Mouse (Mus musculus) limb, embryonic 11.5 days (tissue): Measurements from ENCODE around the gene Scamp4. TPM values are rescaled to one million over a fixed set of nuclear protein-coding genes. Genes with fewer than 3 reads are reported as not detected.

Experiments used
- ATAC-seq: fragments of 200-750 bp; cut with Nextera tagmentation; 2 replicates; pipeline ENCODE4 v1.8.0; 2017; ENCODE audit warnings: low read depth; ENCODE audit not compliant: insufficient number of reproducible peaks, low FRiP score, low TSS enrichment
- DNase-seq: peaks from one replicate; pipeline ENCODE4 v3.0.0-alpha.2; 2015; ENCODE audit warnings: low spot score
- H3K27ac ChIP-seq: fragments of 300-500 bp; sonication (generic); replicated peaks from 2 replicates; pipeline ENCODE4 v1.5.1; 2014; ENCODE audit warnings: low read depth, mild to moderate bottlenecking, low read length
- H3K27me3 ChIP-seq: fragments of 300-500 bp; sonication (generic); 2 replicates; pipeline ENCODE4 v1.6.1; 2014; ENCODE audit warnings: mild to moderate bottlenecking, low read length, mixed read lengths; ENCODE audit not compliant: control insufficient read depth, insufficient read depth
- H3K36me3 ChIP-seq: fragments of 300-500 bp; sonication (generic); 2 replicates; pipeline ENCODE4 v1.6.1; 2014; ENCODE audit warnings: mild to moderate bottlenecking, low read length, moderate library complexity, mixed read lengths; ENCODE audit not compliant: control insufficient read depth, insufficient read depth
- H3K4me1 ChIP-seq: fragments of 300-500 bp; sonication (generic); 2 replicates; pipeline ENCODE4 v1.6.1; 2014; ENCODE audit warnings: low read length, mixed read lengths; ENCODE audit not compliant: control insufficient read depth, insufficient read depth
- H3K4me2 ChIP-seq: fragments of 300-500 bp; sonication (generic); 2 replicates; pipeline ENCODE4 v1.6.1; 2014; ENCODE audit warnings: low read depth, mild to moderate bottlenecking, moderate library complexity; ENCODE audit not compliant: severe bottlenecking
- H3K4me3 ChIP-seq: fragments of 300-500 bp; sonication (generic); 2 replicates; pipeline ENCODE4 v1.5.1; 2014; ENCODE audit warnings: low read depth, low read length
- H3K9ac ChIP-seq: fragments of 300-500 bp; sonication (generic); 2 replicates; pipeline ENCODE4 v1.6.1; 2014; ENCODE audit warnings: mild to moderate bottlenecking, low read length
- H3K9me3 ChIP-seq: fragments of 300-500 bp; sonication (generic); 2 replicates; pipeline ENCODE4 v1.6.1; 2016; ENCODE audit warnings: low read length; ENCODE audit not compliant: control insufficient read depth
- whole genome bisulfite sequencing: fragments of 180-500 bp; shearing (Covaris S2); extraction: QIAGEN DNeasy Blood & Tissue Kit; methylation state at CpG from one replicate; pipeline ENCODE4 v1.1.7; 2014; 5-methylcytosine and 5-hydroxymethylcytosine counted together
- microRNA-seq: library from miRNA; unstranded; fragments of <30 nt; microRNA quantifications from one replicate; pipeline ENCODE4, GENCODE M21; 2016
- polyA plus RNA-seq: library from polyadenylated mRNA; unstranded; fragments of >200 nt; fragmentation: Nextera tagmentation; extraction: Ambion mirVana; gene quantifications from 2 replicates; pipeline ENCODE4 v1.2.1, GENCODE M21; 2014

Scamp4 gene
- polyA plus RNA-seq, 1 experiment from 2014 or later: 73.0 TPM

GRCm38 (mm10) chr10:80664197-80665015 lies 61.7 kb downstream of the Scamp4 start:
- Histone ChIP-seq H3K36me3 (peaks cover 30% of the 10 kb centered on the region), H3K4me3 (no peak overlapping the region), H3K9me3 (no peaks in the 10 kb centered on the region), H3K4me1 (peaks cover 27% of the 10 kb centered on the region), H3K9ac (no peak overlapping the region), H3K27ac (peak overlapping the region; percentile 65; the same call in 1 of the 2 replicates), H3K4me2 (no peak overlapping the region), H3K27me3 (no peaks in the 10 kb centered on the region)
- WGBS: 36% methylated on average over 16 of the region's 16 CpGs
- DNase-seq: peak; percentile 45
- ATAC-seq: no peak

DNA sequence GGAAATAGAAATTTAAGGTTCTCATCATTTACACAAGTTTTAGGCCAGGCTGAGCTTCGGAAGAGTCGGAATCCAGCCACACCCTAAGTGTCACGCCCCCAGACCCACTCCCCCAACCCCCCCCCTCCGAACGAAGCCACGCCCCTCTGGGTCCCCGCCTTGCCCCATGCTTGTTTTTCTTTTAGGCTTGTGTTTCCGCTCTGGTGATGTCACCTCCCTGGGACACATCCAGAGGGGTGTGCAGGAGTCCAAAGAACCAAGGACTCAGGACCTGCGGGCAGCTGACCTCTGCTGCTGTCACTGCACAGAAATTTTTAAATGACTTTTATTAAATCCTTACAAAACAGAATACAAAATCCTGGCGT lies 62.3 kb downstream of the Scamp4 start:
- Histone ChIP-seq H3K4me2 (no peak overlapping the region), H3K36me3 (peaks cover 36% of the 10 kb centered on the region), H3K9me3 (no peaks in the 10 kb centered on the region), H3K9ac (no peak overlapping the region), H3K4me1 (peaks cover 27% of the 10 kb centered on the region), H3K27ac (no peak overlapping the region), H3K27me3 (no peaks in the 10 kb centered on the region), H3K4me3 (no peak overlapping the region)
- 17% methylated on average over 10 of the region's 10 CpGs for WGBS
- ATAC-seq (no peak), DNase-seq (no peak)

Small RNA genes lying within 50 kb of the gene (microRNA-seq; reads per million reads assigned to microRNA genes)
- gene Mir6912: not detected

Other genes with a start within 250 kb of the Scamp4 start
- 0.49 and 0.61 TPM in 2 replicates for gene Plk5, start 246.4 kb upstream of the Scamp4 start, polyA plus RNA-seq
- gene Mex3d, start 215.2 kb upstream of the Scamp4 start, polyA plus RNA-seq: 9.8 and 10.4 TPM in 2 replicates
- gene Mbd3, start 203.3 kb upstream of the Scamp4 start, polyA plus RNA-seq: 302 and 337 TPM in 2 replicates
- gene Uqcr11, start 196.0 kb upstream of the Scamp4 start, polyA plus RNA-seq: 527 and 533 TPM in 2 replicates
- gene Tcf3, start 169.2 kb upstream of the Scamp4 start, polyA plus RNA-seq: 232 and 248 TPM in 2 replicates
- not detected in 2 replicates for gene Onecut3, start 108.0 kb upstream of the Scamp4 start, polyA plus RNA-seq
- gene Atp8b3, start 63.7 kb upstream of the Scamp4 start, polyA plus RNA-seq: 0.37 and 0.48 TPM in 2 replicates
- gene Rexo1, start 41.3 kb upstream of the Scamp4 start, polyA plus RNA-seq: 27.2 and 32.6 TPM in 2 replicates
- 5.7 and 6.6 TPM in 2 replicates for gene Klf16, start 25.6 kb upstream of the Scamp4 start, polyA plus RNA-seq
- 114 and 121 TPM in 2 replicates for gene Abhd17a, start 12.5 kb upstream of the Scamp4 start, polyA plus RNA-seq
- 9.7 and 9.8 TPM in 2 replicates for gene Adat3, start within 50 bp of the Scamp4 start, polyA plus RNA-seq
- gene Gm49322, start 3.1 kb downstream of the Scamp4 start, polyA plus RNA-seq: 2.1 and 2.6 TPM in 2 replicates
- 126 and 152 TPM in 2 replicates for gene Csnk1g2, start 20.0 kb downstream of the Scamp4 start, polyA plus RNA-seq
- 67.4 and 67.9 TPM in 2 replicates for gene Btbd2, start 54.2 kb downstream of the Scamp4 start, polyA plus RNA-seq
- 95.3 and 98.5 TPM in 2 replicates for gene Mknk2, start 75.2 kb downstream of the Scamp4 start, polyA plus RNA-seq
- 44.0 and 48.6 TPM in 2 replicates for gene Mob3a, start 99.1 kb downstream of the Scamp4 start, polyA plus RNA-seq
- 4.8 and 5.0 TPM in 2 replicates for gene Izumo4, start 99.3 kb downstream of the Scamp4 start, polyA plus RNA-seq
- gene Ap3d1, start 139.4 kb downstream of the Scamp4 start, polyA plus RNA-seq: 67.8 and 68.5 TPM in 2 replicates
- 23.0 and 27.8 TPM in 2 replicates for gene Dot1l, start 152.3 kb downstream of the Scamp4 start, polyA plus RNA-seq
- gene Sf3a2, start 195.3 kb downstream of the Scamp4 start, polyA plus RNA-seq: 122 and 130 TPM in 2 replicates
- gene Plekhj1, start 195.8 kb downstream of the Scamp4 start, polyA plus RNA-seq: 141 and 145 TPM in 2 replicates
- not detected in 2 replicates for gene Amh, start 202.4 kb downstream of the Scamp4 start, polyA plus RNA-seq
- gene Jsrp1, start 210.6 kb downstream of the Scamp4 start, polyA plus RNA-seq: 0.40 and 0.96 TPM in 2 replicates
- 2,003 and 2,108 TPM in 2 replicates for gene Oaz1, start 223.8 kb downstream of the Scamp4 start, polyA plus RNA-seq
- 0.33 and 0.36 TPM in 2 replicates for gene Lingo3, start 241.2 kb downstream of the Scamp4 start, polyA plus RNA-seq